Mouse (Mus musculus): ENCODE measurements at regions not wholly inside any gene's neighbourhood (a gene's known extent, or its start where the extent isn't known, plus 50 kb on each side); places are given as distances from the start of the nearest gene placed in this dataset.
A peak's percentile ranks its signal among the peaks of the same experiment; 100 is the strongest.

DNA sequence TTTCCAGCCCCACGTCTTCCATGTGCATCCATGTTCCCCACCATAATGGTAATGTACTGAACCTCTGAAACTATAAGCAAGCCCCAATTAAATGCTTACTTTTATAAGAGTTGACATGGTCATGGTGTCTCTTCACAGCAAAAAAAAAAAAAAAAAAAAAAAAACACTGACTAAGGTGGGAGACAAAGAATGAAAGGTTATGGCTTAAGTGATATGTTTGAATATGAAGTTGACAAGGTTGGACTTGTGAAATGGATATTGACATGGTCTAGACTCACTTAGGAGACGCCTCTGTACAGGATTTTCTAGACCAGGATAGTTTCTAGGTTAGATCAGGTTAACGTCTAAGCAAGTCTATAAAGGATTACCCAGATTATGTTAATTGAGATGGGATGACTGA, 473.2 kb upstream of the Nrp1 start:
- Histone ChIP-seq H3K9me3 (replicated peaks; ENCODE audit: control insufficient read depth, low read length) (no peaks in the 10 kb centered on the region), H3K4me3 (ENCODE audit: low read depth, low read length) (no peak overlapping the region), H3K4me2 (no peak overlapping the region), H3K36me3 (ENCODE audit: control insufficient read depth, insufficient read depth, low read length) (no peaks in the 10 kb centered on the region), H3K4me1 (ENCODE audit: control insufficient read depth, insufficient read depth, low read length) (0 out of 2 replicates have a peak, but pooled peaks cover 3% of the 10 kb centered on the region), H3K27ac (ENCODE audit: low read depth, low read length) (no peak overlapping the region), H3K9ac (ENCODE audit: low read depth, low read length) (no peak overlapping the region), H3K27me3 (ENCODE audit: control insufficient read depth, insufficient read depth, low read length) (no peaks in the 10 kb centered on the region)
- ATAC-seq (replicated peaks; ENCODE audit: insufficient number of reproducible peaks, low FRiP score, low TSS enrichment), result no peak
- 86% methylated on average over 3 of the region's 3 CpGs for WGBS (ENCODE audit: insufficient replicate concordance)

- Histone ChIP-seq H3K27me3 (ENCODE audit: control insufficient read depth, insufficient read depth, low read length) (no peaks in the 10 kb centered on the region), H3K36me3 (ENCODE audit: control insufficient read depth, insufficient read depth, low read length) (no peaks in the 10 kb centered on the region), H3K4me3 (ENCODE audit: low read depth, low read length) (no peak overlapping the region), H3K4me1 (ENCODE audit: control insufficient read depth, insufficient read depth, low read length) (0 out of 2 replicates have a peak, but pooled peaks cover 1% of the 10 kb centered on the region), H3K27ac (ENCODE audit: low read depth, low read length) (no peak overlapping the region), H3K4me2 (no peak overlapping the region), H3K9ac (ENCODE audit: low read depth, low read length) (no peak overlapping the region), H3K9me3 (replicated peaks; ENCODE audit: control insufficient read depth, low read length) (no peaks in the 10 kb centered on the region)
- WGBS (ENCODE audit: insufficient replicate concordance), result 48% methylated on average over 3 of the region's 3 CpGs
- no peak for ATAC-seq (replicated peaks; ENCODE audit: insufficient number of reproducible peaks, low FRiP score, low TSS enrichment)
Measured at GRCm38 (mm10) chr8:127885831-127886230, 472.6 kb upstream of the Nrp1 start.

DNA sequence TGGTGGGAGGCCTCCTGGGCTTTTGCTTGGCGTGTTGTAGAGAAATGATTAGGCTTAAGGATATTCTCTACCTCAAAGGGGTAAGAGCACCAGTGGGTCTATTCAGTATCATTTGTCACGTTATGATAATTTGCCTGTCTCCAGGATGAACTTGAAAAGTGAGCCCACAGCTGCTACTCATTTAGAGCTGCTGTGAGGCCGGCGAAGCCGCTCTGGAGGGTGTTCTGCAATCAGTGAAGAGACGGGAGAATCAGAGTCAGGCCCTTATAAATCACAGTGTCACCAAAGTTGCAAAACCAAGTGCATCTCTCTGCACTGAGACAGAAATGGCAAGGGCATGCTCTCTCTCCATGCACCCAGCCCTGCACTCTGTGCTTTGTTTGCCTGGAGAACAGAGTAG, 467.7 kb upstream of the Nrp1 start:
- H3K4me1 ChIP-seq (ENCODE audit: control insufficient read depth, insufficient read depth, low read length), result no peaks in the 10 kb centered on the region
- no peak overlapping the region for H3K4me3 ChIP-seq (ENCODE audit: low read depth, low read length)
- H3K9ac ChIP-seq (ENCODE audit: low read depth, low read length), result no peak overlapping the region
- no peaks in the 10 kb centered on the region for H3K36me3 ChIP-seq (ENCODE audit: control insufficient read depth, insufficient read depth, low read length)
- no peaks in the 10 kb centered on the region for H3K27me3 ChIP-seq (ENCODE audit: control insufficient read depth, insufficient read depth, low read length)
- ATAC-seq (replicated peaks; ENCODE audit: insufficient number of reproducible peaks, low FRiP score, low TSS enrichment), result no peak
- no peak overlapping the region for H3K4me2 ChIP-seq
- no peak overlapping the region for H3K27ac ChIP-seq (ENCODE audit: low read depth, low read length)
- WGBS (ENCODE audit: insufficient replicate concordance), result 66% methylated on average over 6 of the region's 6 CpGs
- H3K9me3 ChIP-seq (replicated peaks; ENCODE audit: control insufficient read depth, low read length), result no peaks in the 10 kb centered on the region

GRCm38 (mm10) chr8:127894284-127894683, 464.1 kb upstream of the Nrp1 start:
- no peaks in the 10 kb centered on the region for H3K36me3 ChIP-seq (ENCODE audit: control insufficient read depth, insufficient read depth, low read length)
- ATAC-seq (replicated peaks; ENCODE audit: insufficient number of reproducible peaks, low FRiP score, low TSS enrichment), result no peak
- H3K27ac ChIP-seq (ENCODE audit: low read depth, low read length), result no peak overlapping the region
- no peaks in the 10 kb centered on the region for H3K27me3 ChIP-seq (ENCODE audit: control insufficient read depth, insufficient read depth, low read length)
- H3K4me2 ChIP-seq, result no peak overlapping the region
- H3K9me3 ChIP-seq (replicated peaks; ENCODE audit: control insufficient read depth, low read length), result no peaks in the 10 kb centered on the region
- H3K4me1 ChIP-seq (ENCODE audit: control insufficient read depth, insufficient read depth, low read length), result no peaks in the 10 kb centered on the region
- no peak overlapping the region for H3K9ac ChIP-seq (ENCODE audit: low read depth, low read length)
- no peak overlapping the region for H3K4me3 ChIP-seq (ENCODE audit: low read depth, low read length)

GRCm38 (mm10) chr8:127908436-127908835, 450.0 kb upstream of the Nrp1 start:
- Histone ChIP-seq H3K27ac (ENCODE audit: low read depth, low read length) (no peak overlapping the region), H3K4me3 (ENCODE audit: low read depth, low read length) (no peak overlapping the region), H3K9ac (ENCODE audit: low read depth, low read length) (no peak overlapping the region), H3K4me1 (ENCODE audit: control insufficient read depth, insufficient read depth, low read length) (no peaks in the 10 kb centered on the region), H3K9me3 (replicated peaks; ENCODE audit: control insufficient read depth, low read length) (no peaks in the 10 kb centered on the region), H3K27me3 (ENCODE audit: control insufficient read depth, insufficient read depth, low read length) (no peaks in the 10 kb centered on the region), H3K36me3 (ENCODE audit: control insufficient read depth, insufficient read depth, low read length) (no peaks in the 10 kb centered on the region), H3K4me2 (no peak overlapping the region)
- ATAC-seq (replicated peaks; ENCODE audit: insufficient number of reproducible peaks, low FRiP score, low TSS enrichment), result no peak
- 83% methylated on average over 5 of the region's 5 CpGs for WGBS (ENCODE audit: insufficient replicate concordance)

DNA sequence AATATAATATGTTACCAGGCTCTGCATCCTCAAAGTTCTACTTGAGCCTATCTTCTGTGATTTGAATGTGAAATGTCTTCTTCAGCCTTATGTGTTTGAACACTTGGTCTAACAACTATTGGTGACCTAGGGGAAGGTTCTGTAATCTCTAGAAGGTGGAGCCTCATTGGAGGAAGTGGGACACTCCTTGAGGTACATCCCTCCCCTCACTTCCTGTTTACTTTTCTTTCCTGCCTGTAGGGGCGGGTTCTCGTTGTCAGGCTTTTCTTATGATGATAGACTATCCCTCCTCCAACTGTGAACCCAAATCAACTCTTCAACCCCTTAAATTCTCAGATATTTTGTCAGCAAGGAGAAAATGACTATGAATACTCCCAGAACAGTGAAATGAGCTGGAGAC, 448.8 kb upstream of the Nrp1 start:
- Histone ChIP-seq H3K4me2 (no peak overlapping the region), H3K9me3 (replicated peaks; ENCODE audit: control insufficient read depth, low read length) (no peaks in the 10 kb centered on the region), H3K4me1 (ENCODE audit: control insufficient read depth, insufficient read depth, low read length) (peaks cover 8% of the 10 kb centered on the region; the same call in 1 of the 2 replicates), H3K9ac (ENCODE audit: low read depth, low read length) (no peak overlapping the region), H3K27me3 (ENCODE audit: control insufficient read depth, insufficient read depth, low read length) (no peaks in the 10 kb centered on the region), H3K4me3 (ENCODE audit: low read depth, low read length) (no peak overlapping the region), H3K36me3 (ENCODE audit: control insufficient read depth, insufficient read depth, low read length) (no peaks in the 10 kb centered on the region), H3K27ac (ENCODE audit: low read depth, low read length) (no peak overlapping the region)
- ATAC-seq (replicated peaks; ENCODE audit: insufficient number of reproducible peaks, low FRiP score, low TSS enrichment), result no peak
- WGBS (ENCODE audit: insufficient replicate concordance), result 54% methylated on average over 2 of the region's 2 CpGs

DNA sequence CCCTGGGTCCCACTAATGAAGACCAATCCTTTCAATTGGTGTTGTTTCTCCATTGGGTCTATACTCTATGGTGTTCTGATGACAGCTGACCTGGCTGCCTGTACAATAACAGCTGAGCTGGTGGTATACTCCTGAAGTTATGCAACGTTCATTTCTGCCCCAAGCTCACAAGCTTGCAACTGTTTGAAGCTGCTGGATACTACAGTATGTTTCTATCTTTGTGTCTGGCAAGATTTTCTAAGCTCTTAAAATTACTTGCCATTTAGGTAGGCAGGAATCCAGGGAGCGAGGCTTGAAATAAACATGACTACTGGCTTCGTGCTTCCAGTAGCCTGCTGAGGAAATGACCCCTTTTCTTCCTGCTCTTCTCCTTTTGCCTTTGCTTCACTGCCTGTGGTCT, 444.3 kb upstream of the Nrp1 start:
- no peak overlapping the region for H3K4me2 ChIP-seq
- H3K36me3 ChIP-seq (ENCODE audit: control insufficient read depth, insufficient read depth, low read length), result no peaks in the 10 kb centered on the region
- WGBS (ENCODE audit: insufficient replicate concordance), result 35% methylated on average over 3 of the region's 3 CpGs
- no peaks in the 10 kb centered on the region for H3K27me3 ChIP-seq (ENCODE audit: control insufficient read depth, insufficient read depth, low read length)
- peak overlapping the region; percentile 66 for H3K27ac ChIP-seq (ENCODE audit: low read depth, low read length)
- H3K9ac ChIP-seq (ENCODE audit: low read depth, low read length), result no peak overlapping the region
- H3K9me3 ChIP-seq (replicated peaks; ENCODE audit: control insufficient read depth, low read length), result no peaks in the 10 kb centered on the region
- no peak overlapping the region for H3K4me3 ChIP-seq (ENCODE audit: low read depth, low read length)
- peaks cover 19% of the 10 kb centered on the region for H3K4me1 ChIP-seq (ENCODE audit: control insufficient read depth, insufficient read depth, low read length)
- ATAC-seq (replicated peaks; ENCODE audit: insufficient number of reproducible peaks, low FRiP score, low TSS enrichment), result no peak

GRCm38 (mm10) chr8:127914914-127915313, 443.5 kb upstream of the Nrp1 start:
- 8% methylated on average over 2 of the region's 2 CpGs for WGBS (ENCODE audit: insufficient replicate concordance)
- no peak overlapping the region for H3K9ac ChIP-seq (ENCODE audit: low read depth, low read length)
- no peaks in the 10 kb centered on the region for H3K9me3 ChIP-seq (replicated peaks; ENCODE audit: control insufficient read depth, low read length)
- H3K4me1 ChIP-seq (ENCODE audit: control insufficient read depth, insufficient read depth, low read length), result peaks cover 19% of the 10 kb centered on the region
- peak overlapping the region; percentile 82 for H3K27ac ChIP-seq (ENCODE audit: low read depth, low read length)
- peak overlapping the region; percentile 1; the same call in 1 of the 2 replicates for H3K4me2 ChIP-seq
- H3K36me3 ChIP-seq (ENCODE audit: control insufficient read depth, insufficient read depth, low read length), result no peaks in the 10 kb centered on the region
- no peaks in the 10 kb centered on the region for H3K27me3 ChIP-seq (ENCODE audit: control insufficient read depth, insufficient read depth, low read length)
- peak; percentile 57 for ATAC-seq (replicated peaks; ENCODE audit: insufficient number of reproducible peaks, low FRiP score, low TSS enrichment)
- no peak overlapping the region for H3K4me3 ChIP-seq (ENCODE audit: low read depth, low read length)

- ATAC-seq (replicated peaks; ENCODE audit: insufficient number of reproducible peaks, low FRiP score, low TSS enrichment), result no peak
- H3K27ac ChIP-seq (ENCODE audit: low read depth, low read length), result peak overlapping the region; percentile 82; the same call in 1 of the 2 replicates
- peak overlapping the region; percentile 1 for H3K4me2 ChIP-seq
- no peaks in the 10 kb centered on the region for H3K9me3 ChIP-seq (replicated peaks; ENCODE audit: control insufficient read depth, low read length)
- no peaks in the 10 kb centered on the region for H3K36me3 ChIP-seq (ENCODE audit: control insufficient read depth, insufficient read depth, low read length)
- peaks cover 19% of the 10 kb centered on the region for H3K4me1 ChIP-seq (ENCODE audit: control insufficient read depth, insufficient read depth, low read length)
- no peaks in the 10 kb centered on the region for H3K27me3 ChIP-seq (ENCODE audit: control insufficient read depth, insufficient read depth, low read length)
- H3K9ac ChIP-seq (ENCODE audit: low read depth, low read length), result no peak overlapping the region
- H3K4me3 ChIP-seq (ENCODE audit: low read depth, low read length), result no peak overlapping the region
- 26% methylated on average over 2 of the region's 2 CpGs for WGBS (ENCODE audit: insufficient replicate concordance)
Measured at GRCm38 (mm10) chr8:127915591-127916028, 442.8 kb upstream of the Nrp1 start.

Measured in heart, embryonic 11.5 days (tissue).